Mouse (Mus musculus): ENCODE data around the gene Washc1.
A peak's percentile ranks its signal among the peaks of the same experiment; 100 is the strongest.
"Not testable (repeated sequence)": the region's sequence is repeated elsewhere in the genome, so short reads cannot be mapped to it uniquely, and the experiment has no call there.

The Washc1 gene

GRCm38 (mm10) chr17:66111402-66111959 is at the start of gene Washc1:
Gene Washc1 (plus strand): TSS chr17:66111545.
- peak; percentile 92 for DNase-seq

GRCm38 (mm10) chr17:66065115-66065514 is 46.2 kb upstream of the Washc1 start:
- DNase-seq, result no peak

- not testable (repeated sequence) for DNase-seq
Observed at GRCm38 (mm10) chr17:66069036-66069435, 42.3 kb upstream of the Washc1 start.

- DNase-seq, result no peak
Observed at GRCm38 (mm10) chr17:66073971-66074370, 37.4 kb upstream of the Washc1 start.

GRCm38 (mm10) chr17:66075827-66076173 is 35.5 kb upstream of the Washc1 start:
- peak; percentile 18 for DNase-seq

GRCm38 (mm10) chr17:66076174-66076927 is 35.0 kb upstream of the Washc1 start:
- DNase-seq, result peak; percentile 62

- peak; percentile 97 for DNase-seq
Observed at GRCm38 (mm10) chr17:66076934-66077333, 34.4 kb upstream of the Washc1 start, which contains the start of gene Ankrd12. Gene Ankrd12 (minus strand): TSS chr17:66077089.

- DNase-seq, result no peak
Observed at GRCm38 (mm10) chr17:66077437-66077850, 33.9 kb upstream of the Washc1 start.

GRCm38 (mm10) chr17:66084486-66084885 is 26.9 kb upstream of the Washc1 start:
- DNase-seq, result no peak

GRCm38 (mm10) chr17:66085038-66085437 is 26.3 kb upstream of the Washc1 start:
- no peak for DNase-seq

GRCm38 (mm10) chr17:66090251-66090650 is 21.1 kb upstream of the Washc1 start:
- DNase-seq, result no peak

- DNase-seq, result no peak
Observed at GRCm38 (mm10) chr17:66091392-66091791, 20.0 kb upstream of the Washc1 start.

- no peak for DNase-seq
Observed at GRCm38 (mm10) chr17:66092065-66092464, 19.3 kb upstream of the Washc1 start.

GRCm38 (mm10) chr17:66092664-66093063 is 18.7 kb upstream of the Washc1 start:
- no peak for DNase-seq

GRCm38 (mm10) chr17:66100566-66101379 is 10.6 kb upstream of the Washc1 start:
- DNase-seq, result peak; percentile 17

GRCm38 (mm10) chr17:66101380-66102330 is 9.7 kb upstream of the Washc1 start, which contains the start of gene Ndufv2:
Gene Ndufv2 (minus strand): TSS chr17:66101559.
- DNase-seq, result peak; percentile 95

- DNase-seq, result no peak
Observed at GRCm38 (mm10) chr17:66104076-66104475, 7.3 kb upstream of the Washc1 start.

GRCm38 (mm10) chr17:66106601-66107267 is 4.6 kb upstream of the Washc1 start:
- peak; percentile 53 for DNase-seq

GRCm38 (mm10) chr17:66107466-66107865 is 3.9 kb upstream of the Washc1 start:
- no peak for DNase-seq

- no peak for DNase-seq
Observed at GRCm38 (mm10) chr17:66108198-66108597, 3.1 kb upstream of the Washc1 start.

GRCm38 (mm10) chr17:66110746-66111145 is 599 bp upstream of the Washc1 start:
- DNase-seq, result no peak

- DNase-seq, result no peak
Observed at GRCm38 (mm10) chr17:66112166-66112565, 821 bp downstream of the Washc1 start.
